Mouse (Mus musculus) cerebellum, adult 9-10 months (tissue): ENCODE results near the gene 1700123O20Rik.

Source experiments
- DNase-seq: peaks from one replicate; pipeline ENCODE4 v3.0.0; 2022

1700123O20Rik gene

DNA sequence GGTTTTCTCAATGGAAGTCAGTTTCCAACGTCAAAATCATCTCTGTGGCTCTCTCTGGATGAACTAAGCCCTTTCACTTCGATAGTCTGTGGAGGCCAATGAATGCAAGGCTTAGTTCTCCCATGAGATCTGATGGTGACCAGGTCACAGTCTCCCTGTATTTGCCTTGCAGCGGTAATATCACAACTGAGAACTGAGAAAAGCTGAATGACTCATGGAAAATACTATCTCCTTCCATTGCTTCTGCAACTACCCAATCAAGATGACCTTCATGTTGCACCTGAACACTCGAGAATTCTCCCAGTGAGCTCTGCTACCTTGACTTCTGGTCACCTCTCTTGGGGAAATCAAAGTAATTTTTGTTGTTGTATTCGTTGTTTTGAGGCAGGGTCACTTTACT, 41.5 kb downstream of the 1700123O20Rik start:
- no peak for DNase-seq

- no peak for DNase-seq
Measured at GRCm38 (mm10) chr14:54728823-54729653, 43.0 kb downstream of the 1700123O20Rik start.

- peak; percentile 76 for DNase-seq
Measured at GRCm38 (mm10) chr14:54730305-54730704, 44.3 kb downstream of the 1700123O20Rik start.

- DNase-seq = no peak
Measured at GRCm38 (mm10) chr14:54732206-54732605, 46.2 kb downstream of the 1700123O20Rik start.

DNA sequence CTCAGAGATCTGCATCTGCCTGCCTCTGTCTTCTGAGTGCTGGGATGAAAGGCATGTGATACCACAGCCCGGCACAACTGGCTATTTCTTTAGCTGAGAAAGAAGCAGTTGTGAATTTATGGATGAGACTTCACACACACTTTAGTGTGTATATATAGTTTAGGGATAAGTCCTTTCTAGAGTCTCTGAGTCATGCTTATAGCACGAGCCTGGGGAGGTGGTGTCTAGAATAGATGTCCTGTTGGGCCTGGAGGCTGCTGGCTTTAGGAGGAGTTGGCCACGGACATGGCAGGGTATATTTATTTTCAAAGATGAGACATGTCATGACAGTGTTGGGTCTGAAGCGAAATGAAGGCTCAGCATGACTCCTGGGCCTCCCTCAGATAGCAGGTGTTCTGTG, 48.0 kb downstream of the 1700123O20Rik start:
- DNase-seq = no peak

DNA sequence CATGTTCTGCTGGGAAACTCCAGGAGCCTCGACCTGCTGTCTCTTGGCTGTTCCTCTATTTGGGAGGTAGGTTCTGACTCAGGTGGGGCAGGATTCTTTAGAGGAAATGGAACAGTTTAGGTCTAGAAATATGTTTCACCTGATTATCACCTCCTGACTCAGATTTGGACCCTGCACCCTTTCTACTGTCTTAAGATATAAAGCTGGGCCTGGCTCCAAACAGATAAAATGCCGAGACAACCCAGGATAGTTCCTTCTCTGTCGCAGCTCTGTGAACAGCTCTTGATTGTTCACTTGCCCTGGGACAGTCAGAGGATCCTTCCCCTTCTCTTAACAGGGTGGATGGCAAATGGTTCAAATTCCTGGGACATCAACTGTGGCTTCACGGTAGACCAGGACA, 49.2 kb downstream of the 1700123O20Rik start:
- no peak for DNase-seq

- DNase-seq = no peak
Measured at GRCm38 (mm10) chr14:54736555-54737552, 50.8 kb downstream of the 1700123O20Rik start.

DNA sequence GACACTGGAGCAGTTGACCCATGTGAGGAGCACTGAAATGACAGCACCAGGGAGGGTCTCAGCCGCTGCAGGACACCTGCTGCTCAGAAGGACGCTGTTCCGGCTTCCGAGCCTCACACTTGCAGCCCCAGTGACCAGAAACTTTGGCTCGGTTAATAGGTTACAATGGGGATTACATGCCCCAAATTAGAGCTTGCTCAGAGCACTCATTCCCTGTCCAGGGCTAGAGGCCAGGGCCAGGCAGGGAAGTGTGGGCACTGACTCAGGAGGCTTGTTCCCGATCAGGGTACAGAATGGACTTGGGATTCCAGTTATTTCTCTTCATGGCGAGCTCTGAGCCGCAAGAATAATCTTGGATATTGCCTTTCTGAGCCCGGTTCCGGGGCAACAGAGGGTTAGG, 51.6 kb downstream of the 1700123O20Rik start:
- peak; percentile 64 for DNase-seq
